Mouse (Mus musculus) lung, adult 2 months (tissue): ENCODE measurements around the gene Arhgap15. TPM values are rescaled to one million over a fixed set of nuclear protein-coding genes. Genes with fewer than 3 reads are reported as not detected.

Experiments
- DNase-seq: peaks from one replicate; pipeline ENCODE4 v3.0.0; 2022
- H3K4me1 ChIP-seq: fragments of 200-500 bp; 2 replicates; pipeline ENCODE4 v1.6.1; 2011; ENCODE audit warnings: low read length; ENCODE audit not compliant: control insufficient read depth, insufficient read depth
- H3K4me3 ChIP-seq: fragments of 200-500 bp; replicated peaks from 2 replicates; pipeline ENCODE3; 2011; ENCODE audit warnings: low read depth, mild to moderate bottlenecking, control low read depth, low read length; ENCODE audit errors: extremely low read depth
- CTCF ChIP-seq: fragments of 200-500 bp; IDR thresholded peaks from 2 replicates; pipeline ENCODE4 v1.5.1; 2011; ENCODE audit warnings: mild to moderate bottlenecking, low read length, control low read depth; ENCODE audit not compliant: insufficient read depth
- POLR2A ChIP-seq: fragments of 200-500 bp; IDR thresholded peaks from 2 replicates; pipeline ENCODE4 v1.6.1; 2011; ENCODE audit warnings: low read depth, mild to moderate bottlenecking, control low read depth, low read length, borderline replicate concordance; ENCODE audit errors: extremely low read depth
- WGBS: fragments of 180-500 bp; shearing (Covaris S2); methylation state at CpG from one replicate; pipeline ENCODE4 v1.1.7; 2018; 5-methylcytosine and 5-hydroxymethylcytosine counted together
- polyA plus RNA-seq: library from polyadenylated mRNA; depleted of rRNA; stranded (reverse); fragments of >200 nt; gene quantifications from 2 replicates; pipeline ENCODE4 v1.2.3, GENCODE M21; 2012

The Arhgap15 gene
- polyA plus RNA-seq, 1 experiment = 1.8 TPM

DNA sequence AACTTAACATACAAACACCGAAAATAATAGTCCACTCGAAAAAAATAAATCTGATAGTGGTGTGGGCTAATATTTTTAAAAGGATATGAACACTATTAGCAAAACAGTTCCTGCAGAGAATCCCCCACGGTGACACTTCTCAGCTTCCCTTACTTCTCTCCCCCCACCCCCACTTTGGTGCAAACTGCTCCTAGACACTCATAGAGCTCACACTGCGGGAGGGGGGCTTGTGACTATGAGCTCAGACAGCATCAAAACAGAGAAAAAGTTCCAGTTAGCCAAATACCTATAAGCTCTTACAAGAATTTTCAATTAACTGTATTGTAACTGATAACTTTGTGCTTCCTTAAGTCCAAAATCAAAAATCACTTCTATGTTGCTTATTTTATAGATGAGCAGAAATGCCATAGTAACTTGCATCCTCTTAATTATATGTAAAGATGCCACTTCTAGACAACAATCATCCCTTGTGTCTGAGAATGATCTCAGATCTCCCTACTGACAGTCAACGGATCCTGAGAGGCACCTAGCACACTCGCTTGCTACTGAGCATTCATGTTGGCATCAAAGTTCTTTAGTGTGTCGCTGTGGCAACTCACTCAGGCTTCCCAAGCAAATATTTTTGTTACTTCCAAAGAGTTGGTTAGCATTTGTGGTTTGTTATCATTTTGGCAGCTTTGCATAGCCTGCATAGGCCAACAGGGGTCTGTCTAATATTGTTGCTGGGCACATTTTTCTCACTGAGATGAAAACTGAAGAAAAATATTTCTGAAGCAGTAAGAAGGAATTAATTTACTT lies 493.2 kb downstream of the Arhgap15 start:
- Histone ChIP-seq H3K4me3 (no peak overlapping the region), H3K4me1 (no peaks in the 10 kb centered on the region)
- WGBS = 66% methylated on average over 7 of the region's 7 CpGs
- TF ChIP-seq CTCF (no peak), POLR2A (no peak)
- DNase-seq = no peak

DNA sequence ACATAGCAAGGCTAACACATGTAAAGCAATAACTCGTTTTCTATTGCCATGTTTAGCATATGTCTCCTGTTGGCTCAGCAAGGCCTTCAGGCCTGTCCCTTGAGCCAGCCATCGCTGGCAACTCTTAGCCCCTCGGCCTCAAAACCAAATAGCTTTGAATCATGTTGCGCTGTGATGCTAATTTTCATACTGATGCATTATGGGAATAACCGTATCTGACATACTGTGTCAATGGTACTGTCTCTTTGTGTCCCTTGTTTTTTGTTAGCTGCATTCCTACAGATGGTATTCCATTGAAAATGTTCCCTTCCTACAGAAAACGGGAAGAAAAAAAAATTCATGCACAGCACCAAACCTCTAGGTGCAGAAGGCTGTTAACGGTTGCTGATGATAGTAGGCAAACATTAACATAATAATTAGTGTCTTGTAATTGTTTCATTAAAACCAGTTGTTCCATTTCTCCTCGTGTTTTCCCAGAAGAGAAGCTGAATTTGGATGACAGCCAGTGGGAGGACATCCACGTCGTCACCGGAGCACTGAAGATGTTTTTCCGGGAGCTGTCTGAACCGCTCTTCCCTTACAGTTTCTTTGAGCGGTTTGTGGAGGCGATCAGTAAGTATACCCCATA lies 494.1 kb downstream of the Arhgap15 start:
- no peak for DNase-seq
- Histone ChIP-seq H3K4me3 (no peak overlapping the region), H3K4me1 (no peaks in the 10 kb centered on the region)
- no peak for TF ChIP-seq CTCF
- TF ChIP-seq POLR2A = no peak
- 76% methylated on average over 15 of the region's 15 CpGs for WGBS

DNA sequence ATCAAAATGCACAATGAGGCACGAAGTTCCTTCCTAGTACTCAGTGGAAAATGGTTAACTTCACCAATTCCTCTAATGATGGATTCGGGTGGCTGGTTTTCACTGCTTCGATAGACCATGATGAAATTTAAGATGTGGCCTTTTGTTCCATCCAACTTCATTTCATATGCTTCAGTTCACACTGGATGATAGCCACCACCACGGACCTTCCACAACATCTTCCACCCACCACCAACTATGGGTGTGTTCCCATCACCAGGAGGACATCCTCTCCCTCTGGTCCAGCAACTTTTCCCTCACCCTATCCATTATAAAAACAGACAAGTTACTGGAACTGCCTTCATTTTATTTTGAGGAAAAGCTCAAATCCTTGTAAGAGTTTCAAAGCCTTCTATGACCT lies 506.7 kb downstream of the Arhgap15 start:
- TF ChIP-seq CTCF (no peak), POLR2A (no peak)
- Histone ChIP-seq H3K4me3 (no peak overlapping the region), H3K4me1 (no peaks in the 10 kb centered on the region)
- 75% methylated on average over 4 of the region's 4 CpGs for WGBS
- DNase-seq = no peak

DNA sequence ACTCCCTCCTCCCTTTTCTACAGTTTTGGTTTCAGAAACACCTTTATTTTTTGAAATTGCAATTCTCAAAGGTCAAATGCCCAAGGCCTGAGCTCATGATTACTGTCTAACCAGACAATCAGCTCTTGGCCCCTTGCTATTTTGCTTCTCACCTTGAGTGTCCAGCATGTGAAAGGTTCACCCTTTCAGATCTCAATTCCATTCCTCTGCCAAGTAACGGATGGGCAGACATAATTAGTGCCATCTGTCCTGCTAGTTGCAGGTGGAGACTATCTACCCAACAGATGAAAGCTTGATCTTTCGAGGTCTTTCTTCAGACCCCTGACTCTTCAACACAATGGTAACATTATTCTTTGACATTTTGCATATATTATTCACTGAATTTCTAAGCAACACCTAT lies 509.3 kb downstream of the Arhgap15 start:
- no peak for DNase-seq
- Histone ChIP-seq H3K4me3 (no peak overlapping the region), H3K4me1 (no peaks in the 10 kb centered on the region)
- 82% methylated on average over 2 of the region's 2 CpGs for WGBS
- no peak for TF ChIP-seq CTCF
- no peak for TF ChIP-seq POLR2A

DNA sequence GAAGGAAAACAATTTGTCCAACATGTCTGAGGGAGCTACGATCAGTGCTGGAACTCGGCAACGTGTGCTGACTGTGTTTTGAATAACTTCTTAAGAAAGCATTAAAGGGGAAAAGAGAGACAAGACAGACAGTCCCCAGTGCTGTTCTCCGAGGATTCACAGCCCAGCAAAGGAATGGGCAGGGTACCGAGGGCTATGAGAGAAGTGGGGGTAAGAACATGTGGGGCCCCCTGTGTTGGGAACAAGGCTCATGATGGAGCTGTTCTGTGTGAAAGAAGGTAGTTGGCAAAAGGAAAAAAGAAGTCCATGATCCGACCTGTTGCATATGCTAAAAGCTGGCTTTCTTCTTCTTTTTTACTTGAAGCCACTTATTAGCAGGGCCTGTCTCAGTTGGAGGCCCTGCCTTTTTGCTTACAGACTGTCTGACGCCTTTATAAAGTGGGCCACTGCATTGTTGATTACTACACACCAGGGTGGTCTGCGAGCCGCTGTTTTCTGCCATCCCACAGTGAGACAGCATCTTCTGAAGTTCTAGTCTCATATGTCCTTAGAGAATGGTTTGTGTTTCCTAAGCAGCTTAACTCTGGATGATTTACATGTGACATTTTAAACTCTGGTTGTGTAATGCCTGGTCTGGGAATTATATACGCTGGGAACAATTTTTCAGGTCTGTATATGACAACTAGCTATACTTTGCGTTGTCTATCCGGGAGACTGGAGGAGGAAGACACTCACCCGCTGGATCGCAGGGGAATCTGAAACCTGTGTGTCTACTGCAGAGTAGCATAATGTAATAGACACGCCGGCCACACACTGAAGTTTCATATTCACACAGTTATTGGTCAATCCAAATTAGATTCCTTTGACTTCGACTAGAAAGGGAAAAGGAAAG lies 523.1 kb downstream of the Arhgap15 start:
- H3K4me3 ChIP-seq = no peak overlapping the region
- no peaks in the 10 kb centered on the region for H3K4me1 ChIP-seq
- no peak for DNase-seq
- TF ChIP-seq POLR2A (no peak), CTCF (no peak)
- WGBS = 61% methylated on average over 17 of the region's 17 CpGs

DNA sequence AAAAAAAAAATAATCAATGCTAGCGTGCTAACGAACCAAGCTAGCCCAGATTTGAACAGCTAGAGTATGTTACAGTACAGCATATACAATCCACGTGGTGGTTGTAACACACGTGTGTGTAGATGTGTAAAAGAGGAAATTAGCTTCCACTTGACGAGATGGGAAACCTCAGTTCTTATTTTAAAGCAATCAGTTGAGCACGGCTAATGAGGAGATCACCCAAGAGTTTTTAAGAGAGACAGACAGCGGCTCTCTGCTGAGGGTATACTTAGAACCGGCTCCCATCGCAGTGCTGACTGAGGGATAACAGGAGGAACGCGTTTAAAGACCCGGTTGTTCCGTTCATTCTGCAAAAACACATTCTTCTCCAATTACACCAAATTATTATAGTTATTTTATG lies 524.0 kb downstream of the Arhgap15 start:
- no peaks in the 10 kb centered on the region for H3K4me1 ChIP-seq
- no peak overlapping the region for H3K4me3 ChIP-seq
- WGBS = 72% methylated on average over 13 of the region's 13 CpGs
- TF ChIP-seq POLR2A (no peak), CTCF (no peak)
- no peak for DNase-seq

DNA sequence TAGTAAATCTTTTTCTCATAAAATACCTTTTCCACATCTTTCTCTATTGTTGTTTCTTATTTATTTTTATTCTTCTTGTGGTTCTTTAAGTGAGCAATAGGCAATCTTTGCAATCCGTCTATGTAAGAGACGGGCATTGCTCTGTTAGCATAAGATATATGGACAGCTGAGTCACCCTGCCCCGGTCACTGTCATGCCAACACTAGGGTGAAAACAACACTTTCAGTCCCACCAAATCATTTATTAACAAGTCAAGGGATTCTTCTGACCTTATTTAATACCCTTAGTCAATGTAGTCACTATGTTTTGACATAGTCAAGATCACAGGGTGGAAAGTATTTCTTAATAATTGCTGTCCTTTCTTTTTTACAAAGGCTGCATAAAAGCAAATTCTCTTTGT lies 525.8 kb downstream of the Arhgap15 start:
- 81% methylated on average over 3 of the region's 3 CpGs for WGBS
- no peak for DNase-seq
- no peak for TF ChIP-seq CTCF
- no peak for TF ChIP-seq POLR2A
- Histone ChIP-seq H3K4me1 (no peaks in the 10 kb centered on the region), H3K4me3 (no peak overlapping the region)

DNA sequence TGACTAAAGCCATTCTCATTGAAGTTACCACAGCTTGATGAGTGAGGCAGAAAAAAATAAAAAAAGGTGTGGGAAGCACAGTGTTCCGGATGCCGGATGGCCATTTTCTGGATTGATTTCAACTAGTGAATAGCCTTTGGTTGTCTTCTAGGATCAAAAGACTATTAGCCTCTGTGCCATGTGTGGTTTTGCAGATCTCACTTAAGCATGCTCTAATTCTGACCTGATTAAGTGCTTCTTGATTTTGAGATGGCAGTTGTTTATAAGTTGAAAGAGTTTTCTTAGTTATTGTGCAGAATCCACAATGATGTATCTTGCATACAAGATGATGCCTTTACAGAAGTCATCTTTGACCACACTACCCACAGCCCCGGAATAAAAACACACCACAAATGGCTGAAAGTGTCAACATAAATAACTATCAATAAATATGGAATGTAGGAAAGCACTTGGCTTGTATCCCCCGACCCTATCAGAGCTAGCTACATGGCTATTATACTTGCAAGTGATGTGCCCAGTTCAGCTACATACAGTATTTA lies 537.6 kb downstream of the Arhgap15 start:
- 64% methylated on average over 4 of the region's 4 CpGs for WGBS
- Histone ChIP-seq H3K4me3 (no peak overlapping the region), H3K4me1 (no peaks in the 10 kb centered on the region)
- TF ChIP-seq CTCF = no peak
- no peak for TF ChIP-seq POLR2A
- DNase-seq = no peak

DNA sequence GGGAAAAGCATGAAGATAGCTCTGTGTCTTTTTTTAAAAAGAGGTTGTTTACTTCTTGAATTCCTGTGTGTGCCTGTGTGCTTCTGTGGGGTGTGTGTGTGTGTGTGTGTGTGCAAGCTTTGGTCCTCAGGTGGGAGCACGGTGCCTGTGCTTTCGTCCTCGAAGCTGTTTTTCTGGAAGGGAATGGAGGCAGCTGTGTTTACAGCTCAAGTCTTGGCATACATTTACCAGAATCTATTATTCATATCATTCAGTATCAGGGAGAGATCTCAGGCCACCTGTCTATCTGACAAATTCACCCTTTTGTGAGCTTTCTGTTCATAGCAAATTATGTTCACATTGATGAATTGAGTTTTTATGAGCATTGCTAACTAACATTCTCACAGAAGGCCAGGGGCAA lies 550.5 kb downstream of the Arhgap15 start:
- no peaks in the 10 kb centered on the region for H3K4me1 ChIP-seq
- 65% methylated on average over 3 of the region's 3 CpGs for WGBS
- DNase-seq = no peak
- TF ChIP-seq CTCF = no peak
- no peak for TF ChIP-seq POLR2A
- no peak overlapping the region for H3K4me3 ChIP-seq
